Mouse (Mus musculus): ENCODE data around the gene H2-Ke6.

DNA sequence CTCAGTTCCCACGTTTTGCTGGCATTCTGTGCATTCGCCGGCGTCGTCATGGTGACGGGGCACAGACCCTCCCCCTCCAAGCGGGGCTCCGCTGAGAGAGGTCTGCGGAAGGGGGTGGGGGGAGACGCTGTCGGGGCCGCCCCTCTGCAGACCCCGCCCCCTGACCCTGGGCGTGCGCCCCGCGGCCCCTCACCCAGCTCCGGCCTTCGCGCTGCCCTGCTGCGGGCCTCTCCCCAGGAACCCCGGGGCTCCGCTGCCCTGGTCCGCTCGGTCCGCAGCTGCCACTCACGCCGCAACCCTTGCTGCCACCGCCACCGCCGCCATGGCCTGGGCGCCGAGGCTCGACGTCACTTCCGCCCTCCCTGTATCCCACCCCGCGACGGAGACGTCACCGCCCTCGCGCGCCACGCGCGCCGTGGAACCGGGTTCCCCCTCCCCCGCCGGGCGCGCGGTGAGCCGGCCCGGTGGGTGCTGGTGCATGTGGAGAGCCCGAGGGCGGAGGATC lies 3.5 kb downstream of the H2-Ke6 start, which contains the start of gene Ring1:
- TF ChIP-seq CTCF (IDR thresholded peaks at IDR 0.05; ENCODE audit: control insufficient read depth, insufficient read depth, insufficient replicate concordance, low read depth, low read length) (no peak), POLR2A (IDR thresholded peaks at IDR 0.05; ENCODE audit: control insufficient read depth, low read depth, low read length) (peak; percentile 78; the same call in 1 of the 2 replicates)

Data from testis, adult 2 months (tissue).